Mouse (Mus musculus) embryonic fibroblast, embryonic 13.5 days (primary cell): ENCODE results near the gene Kif1c.

Experiments
- CTCF ChIP-seq: IDR thresholded peaks from 2 replicates; pipeline ENCODE4 v1.5.1; 2011; ENCODE audit warnings: mild to moderate bottlenecking, control low read depth, low read length, moderate library complexity, borderline replicate concordance; ENCODE audit not compliant: insufficient read depth
- POLR2A ChIP-seq: IDR thresholded peaks from 2 replicates; pipeline ENCODE4 v1.6.1; 2011; ENCODE audit warnings: low read depth, mild to moderate bottlenecking, control low read depth, low read length, moderate library complexity

DNA sequence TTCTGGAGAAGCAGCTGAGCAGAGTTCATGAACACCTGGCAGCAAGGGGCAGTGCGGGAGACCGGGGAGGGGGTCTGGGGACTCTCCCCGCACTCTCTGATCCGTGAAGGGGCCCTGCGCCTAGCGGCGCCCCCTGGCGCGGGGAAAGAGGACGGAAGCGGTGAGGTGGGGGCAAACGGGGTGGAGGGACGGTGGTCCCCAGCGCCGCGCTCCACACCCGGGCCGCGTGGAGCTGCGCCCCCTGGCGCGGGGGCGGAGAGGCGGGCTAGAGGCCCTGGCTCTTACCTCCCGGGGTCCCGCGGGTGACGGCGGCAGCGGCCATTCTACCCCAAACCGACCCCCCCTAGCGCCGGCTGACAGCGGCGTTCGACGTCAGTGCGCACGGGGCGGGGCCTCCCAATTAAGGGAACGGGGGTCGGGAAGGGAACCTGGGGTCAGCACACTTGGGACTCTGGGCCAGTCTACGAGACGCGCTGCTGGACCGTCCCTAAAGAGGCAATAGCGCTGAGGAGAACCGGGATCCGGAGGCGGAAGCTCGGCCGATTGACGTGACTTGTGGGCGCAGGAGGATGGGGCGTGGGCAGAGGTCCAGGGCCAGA, 12.6 kb upstream of the Kif1c start, which contains the start of gene Camta2:
- TF ChIP-seq CTCF (peak; percentile 38; the same call in 1 of the 2 replicates), POLR2A (peak; percentile 88)
